Mouse (Mus musculus): ENCODE measurements at regions not wholly inside any gene's neighbourhood (a gene's known extent, or its start where the extent isn't known, plus 50 kb on each side); places are given as distances from the start of the nearest gene placed in this dataset.

GRCm38 (mm10) chr15:6191845-6192244 is 107.7 kb upstream of the Dab2 start:
- DNase-seq (ENCODE audit: low spot score): no peak

GRCm38 (mm10) chr15:6207239-6207638 is 92.3 kb upstream of the Dab2 start:
- no peak for DNase-seq (ENCODE audit: low spot score)

- peak; percentile 20 for DNase-seq (ENCODE audit: low spot score)
Measured at GRCm38 (mm10) chr15:6209301-6209700, 90.3 kb upstream of the Dab2 start.

GRCm38 (mm10) chr15:6218087-6218486 is 81.5 kb upstream of the Dab2 start:
- no peak for DNase-seq (ENCODE audit: low spot score)

- DNase-seq (ENCODE audit: low spot score): no peak
Measured at GRCm38 (mm10) chr15:6225227-6225626, 74.4 kb upstream of the Dab2 start.

- no peak for DNase-seq (ENCODE audit: low spot score)
Measured at GRCm38 (mm10) chr15:6230618-6231017, 69.0 kb upstream of the Dab2 start.

GRCm38 (mm10) chr15:6231308-6232103 is 68.1 kb upstream of the Dab2 start:
- DNase-seq (ENCODE audit: low spot score): no peak

- no peak for DNase-seq (ENCODE audit: low spot score)
Measured at GRCm38 (mm10) chr15:6233621-6234020, 66.0 kb upstream of the Dab2 start.

- DNase-seq (ENCODE audit: low spot score): no peak
Measured at GRCm38 (mm10) chr15:6236583-6236982, 63.0 kb upstream of the Dab2 start.

- no peak for DNase-seq (ENCODE audit: low spot score)
Measured at GRCm38 (mm10) chr15:6237726-6238125, 61.9 kb upstream of the Dab2 start.

GRCm38 (mm10) chr15:6238133-6238532 is 61.5 kb upstream of the Dab2 start:
- DNase-seq (ENCODE audit: low spot score): peak; percentile 86

- DNase-seq (ENCODE audit: low spot score): no peak
Measured at GRCm38 (mm10) chr15:6238755-6239154, 60.8 kb upstream of the Dab2 start.

- DNase-seq (ENCODE audit: low spot score): no peak
Measured at GRCm38 (mm10) chr15:6242132-6242531, 57.5 kb upstream of the Dab2 start.

- no peak for DNase-seq (ENCODE audit: low spot score)
Measured at GRCm38 (mm10) chr15:6244401-6244800, 55.2 kb upstream of the Dab2 start.

GRCm38 (mm10) chr15:6245950-6246894 is 53.4 kb upstream of the Dab2 start:
- DNase-seq (ENCODE audit: low spot score): no peak

- DNase-seq (ENCODE audit: low spot score): no peak
Measured at GRCm38 (mm10) chr15:6248470-6248869, 51.1 kb upstream of the Dab2 start.

Measured in urinary bladder, postnatal 25 days (tissue).